ENCODE assay signal across 27 mouse cellular contexts in genomic region chr6:56098427-56098826, GRCm38 (mm10).
DNase-seq lines count a peak whose midpoint lies in the region; ATAC-seq lines count a peak whose summit lies in the region.
"Had no signal": no experiment of that assay in that cellular context is flagged by ENCODE, and none has a peak within 500 bp of the region (broad histone marks: within the 10 kb centered on the region; RNA-seq: fewer than 3 reads in every experiment).

No protein-coding gene starts in this region.

- 62% methylated on average over 5 of the region's 5 CpGs for WGBS in neural tube, embryonic 13.5 days
- WGBS in hindbrain, embryonic 16.5 days: 46% methylated on average over 5 of the region's 5 CpGs
- WGBS in forebrain, embryonic 10.5 days: 92% methylated on average over 5 of the region's 5 CpGs

- H3K27ac ChIP-seq in neural tube, embryonic 13.5 days (replicated peaks): no peak overlapping the region
- no peak overlapping the region for H3K27ac ChIP-seq in hindbrain, embryonic 16.5 days (ENCODE audit: low read depth, low read length)
- H3K27ac ChIP-seq in forebrain, embryonic 10.5 days: no peak overlapping the region
- H3K27ac ChIP-seq: embryonic facial prominence, embryonic 15.5 days; forebrain, embryonic 13.5 days; heart, embryonic 10.5 days; heart, embryonic 15.5 days; left cerebral cortex, adult 2 months; liver, embryonic 12.5 days; midbrain, embryonic 12.5 days had no signal

- no peak overlapping the region for H3K9ac ChIP-seq in neural tube, embryonic 13.5 days
- H3K9ac ChIP-seq in hindbrain, embryonic 16.5 days (ENCODE audit: low read depth, low read length): no peak overlapping the region
- H3K9ac ChIP-seq: embryonic facial prominence, embryonic 15.5 days; forebrain, embryonic 13.5 days; heart, embryonic 15.5 days; liver, embryonic 12.5 days; liver, postnatal 0 days; midbrain, embryonic 12.5 days had no signal

- intact Hi-C loops in left cerebral cortex, postnatal 4 days (cut with DNase I): no loop called here
- intact Hi-C loops in left cerebral cortex, postnatal 25 days (cut with DNase I): no loop called here

- H3K4me2 ChIP-seq in neural tube, embryonic 13.5 days: no peak overlapping the region
- no peak overlapping the region for H3K4me2 ChIP-seq in hindbrain, embryonic 16.5 days (ENCODE audit: low read length)
- H3K4me2 ChIP-seq: embryonic facial prominence, embryonic 15.5 days; forebrain, embryonic 13.5 days; heart, embryonic 15.5 days; liver, embryonic 12.5 days; midbrain, embryonic 12.5 days had no signal

- H3K4me1 ChIP-seq in neural tube, embryonic 13.5 days (replicated peaks): no peaks in the 10 kb centered on the region
- H3K4me1 ChIP-seq in hindbrain, embryonic 16.5 days (ENCODE audit: control insufficient read depth, insufficient read depth, low read depth, low read length): no peaks in the 10 kb centered on the region
- no peaks in the 10 kb centered on the region for H3K4me1 ChIP-seq in forebrain, embryonic 10.5 days
- H3K4me1 ChIP-seq: embryonic facial prominence, embryonic 15.5 days; forebrain, embryonic 13.5 days; heart, embryonic 10.5 days; heart, embryonic 15.5 days; liver, embryonic 12.5 days; midbrain, embryonic 12.5 days had no signal

- 0 out of 2 replicates have a peak, but pooled peaks have one; percentile 61 for ATAC-seq in neural tube, embryonic 13.5 days (ENCODE audit: low read depth)
- peak; percentile 65; the same call in 1 of the 2 replicates for ATAC-seq in hindbrain, embryonic 16.5 days
- ATAC-seq: activated CD4-positive, CD25-positive, alpha-beta regulatory T cell, adult 4 months; forebrain, embryonic 13.5 days; liver, embryonic 12.5 days; liver, postnatal 0 days had no signal

- peaks cover 9% of the 10 kb centered on the region for H3K9me3 ChIP-seq in neural tube, embryonic 13.5 days
- H3K9me3 ChIP-seq in hindbrain, embryonic 16.5 days (ENCODE audit: control insufficient read depth, low read length): peaks cover 5% of the 10 kb centered on the region
- peaks cover 8% of the 10 kb centered on the region for H3K9me3 ChIP-seq in forebrain, embryonic 10.5 days
- H3K9me3 ChIP-seq: heart, embryonic 15.5 days; liver, embryonic 12.5 days had no signal

- H3K4me3 ChIP-seq in neural tube, embryonic 13.5 days: no peak overlapping the region
- H3K4me3 ChIP-seq in hindbrain, embryonic 16.5 days (ENCODE audit: low read length): no peak overlapping the region
- H3K4me3 ChIP-seq in forebrain, embryonic 10.5 days: no peak overlapping the region
- H3K4me3 ChIP-seq: embryonic facial prominence, embryonic 15.5 days; forebrain, embryonic 13.5 days; heart, embryonic 10.5 days; heart, embryonic 15.5 days; left cerebral cortex, adult 2 months; liver, embryonic 12.5 days; midbrain, embryonic 12.5 days; myocyte had no signal

- H3K36me3 ChIP-seq in neural tube, embryonic 13.5 days: 0 out of 2 replicates have a peak, but pooled peaks cover 3% of the 10 kb centered on the region
- H3K36me3 ChIP-seq in hindbrain, embryonic 16.5 days (ENCODE audit: control insufficient read depth, insufficient read depth, low read length): peaks cover 7% of the 10 kb centered on the region; the same call in 1 of the 2 replicates
- no peaks in the 10 kb centered on the region for H3K36me3 ChIP-seq in forebrain, embryonic 10.5 days (replicated peaks)
- H3K36me3 ChIP-seq: embryonic facial prominence, embryonic 15.5 days; heart, embryonic 15.5 days; liver, embryonic 12.5 days; midbrain, embryonic 12.5 days had no signal

- H3K27me3 ChIP-seq in neural tube, embryonic 13.5 days: no peaks in the 10 kb centered on the region
- no peaks in the 10 kb centered on the region for H3K27me3 ChIP-seq in hindbrain, embryonic 16.5 days (replicated peaks; ENCODE audit: control insufficient read depth, insufficient read depth, low read length)
- H3K27me3 ChIP-seq in forebrain, embryonic 10.5 days (ENCODE audit: poor library complexity, severe bottlenecking): no peaks in the 10 kb centered on the region
- H3K27me3 ChIP-seq: embryonic facial prominence, embryonic 15.5 days; forebrain, embryonic 13.5 days; heart, embryonic 15.5 days; liver, embryonic 12.5 days; midbrain, embryonic 12.5 days had no signal

- DNase-seq in left cerebral cortex, postnatal 4 days: peak; percentile 2
- no peak for DNase-seq in left cerebral cortex, postnatal 25 days (ENCODE audit: low spot score in 2 of 2)
- DNase-seq in neural tube, embryonic 10.5 days (ENCODE audit: extremely low spot score, low spot score): no peak
- no peak for DNase-seq in forebrain, embryonic 10.5 days (ENCODE audit: extremely low spot score, low spot score)
- no peak for DNase-seq in right cerebral cortex, postnatal 4 days
- DNase-seq: adrenal gland, adult 8-10 months; B cell, adult 2 months; cerebellum, adult 11 months; cerebellum, adult 9-11 months; gastrocnemius, postnatal 25 days; heart, adult 11 months; kidney, adult 11 months; kidney, postnatal 25 days; liver, postnatal 0 days; lung, postnatal 36 days; thymus, postnatal 4 days had no signal
